Mouse (Mus musculus) cortical plate, adult 2 months (tissue): ENCODE data around the gene Cngb1.

ENCODE experiments used
- CTCF ChIP-seq: fragments of 200-500 bp; IDR thresholded peaks from 2 replicates; pipeline ENCODE4 v1.5.1; 2011; ENCODE audit warnings: mild to moderate bottlenecking, control low read depth, low read length; ENCODE audit not compliant: insufficient read depth; ENCODE audit errors: extremely low read depth
- POLR2A ChIP-seq: fragments of 200-500 bp; IDR thresholded peaks from 2 replicates; pipeline ENCODE4 v1.6.1; 2011; ENCODE audit warnings: mild to moderate bottlenecking, low read length, control low read depth; ENCODE audit not compliant: insufficient read depth; ENCODE audit errors: extremely low read depth

- no peak for TF ChIP-seq POLR2A
- no peak for TF ChIP-seq CTCF
Measured at GRCm38 (mm10) chr8:95351461-95351860, 45.1 kb upstream of the Cngb1 start.
